26 mouse cellular contexts compared by ENCODE assay signal in the genomic region with DNA sequence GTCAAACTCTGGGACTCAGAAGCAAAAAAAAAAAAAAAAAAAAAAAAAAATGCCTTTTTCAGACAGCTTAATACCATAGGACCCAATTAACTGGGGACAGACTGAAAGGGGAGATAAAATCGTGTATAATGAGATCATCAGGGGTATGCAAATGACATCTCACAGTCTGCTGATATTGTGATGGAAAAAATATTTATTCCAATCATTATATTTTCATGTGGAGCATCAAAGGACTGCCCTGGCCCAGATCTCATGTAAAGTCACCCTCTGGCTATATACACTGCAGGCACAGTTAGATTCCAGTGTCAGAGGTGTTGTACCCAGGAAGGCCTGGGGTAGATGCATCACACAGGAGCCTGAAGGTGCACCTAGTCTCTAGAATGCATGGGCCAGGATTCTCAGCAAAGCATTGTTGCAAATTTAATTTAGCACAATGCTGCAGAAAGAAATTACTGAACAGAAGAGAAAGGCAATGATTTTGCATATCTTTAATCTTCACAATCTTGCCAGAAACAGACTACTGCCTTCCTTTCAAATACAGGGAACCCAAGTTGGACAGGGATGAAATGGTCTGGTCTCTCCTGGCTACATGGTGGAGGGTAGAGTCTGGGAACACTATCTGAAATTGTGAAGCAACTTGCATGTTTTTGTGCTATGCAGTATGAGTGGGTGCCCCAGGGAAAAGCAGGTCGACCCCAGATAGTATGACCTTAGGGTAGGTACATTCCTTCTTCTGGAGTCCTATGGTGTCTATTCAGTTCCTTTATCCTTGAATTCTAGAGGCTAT.
A peak's percentile ranks its signal among the peaks of the same experiment; 100 is the strongest.
DNase-seq lines count a peak whose midpoint lies in the region; ATAC-seq and TF ChIP-seq lines count a peak whose summit lies in the region.
"Had no signal": no experiment of that assay in that cellular context is flagged by ENCODE, and none has a peak within 500 bp of the region (broad histone marks: within the 10 kb centered on the region; RNA-seq: fewer than 3 reads in every experiment).

No protein-coding gene starts in this region.

- no peaks in the 10 kb centered on the region for H3K9me3 ChIP-seq in hindbrain, embryonic 15.5 days
- H3K9me3 ChIP-seq in hindbrain, postnatal 0 days (ENCODE audit: low read length): no peaks in the 10 kb centered on the region
- H3K9me3 ChIP-seq in forebrain, embryonic 13.5 days (replicated peaks): no peaks in the 10 kb centered on the region
- H3K9me3 ChIP-seq in forebrain, postnatal 0 days (ENCODE audit: low read length): no peaks in the 10 kb centered on the region
- no peaks in the 10 kb centered on the region for H3K9me3 ChIP-seq in midbrain, postnatal 0 days (ENCODE audit: low read length)
- H3K9me3 ChIP-seq: embryonic facial prominence, embryonic 13.5 days; heart, embryonic 12.5 days; limb, embryonic 13.5 days; liver, embryonic 12.5 days had no signal

- H3K4me2 ChIP-seq in hindbrain, embryonic 15.5 days: no peak overlapping the region
- H3K4me2 ChIP-seq in hindbrain, postnatal 0 days (ENCODE audit: low read depth, low read length): no peak overlapping the region
- H3K4me2 ChIP-seq in forebrain, embryonic 13.5 days: no peak overlapping the region
- H3K4me2 ChIP-seq in forebrain, postnatal 0 days (ENCODE audit: low read depth): no peak overlapping the region
- H3K4me2 ChIP-seq in midbrain, postnatal 0 days (ENCODE audit: low read depth, low read length, poor library complexity, severe bottlenecking): no peak overlapping the region
- H3K4me2 ChIP-seq: embryonic facial prominence, embryonic 13.5 days; heart, embryonic 12.5 days; limb, embryonic 13.5 days; liver, embryonic 12.5 days had no signal

- no peak for DNase-seq in hindbrain, postnatal 0 days (ENCODE audit: low spot score)
- DNase-seq in forebrain, postnatal 0 days: peak; percentile 4
- no peak for DNase-seq in midbrain, postnatal 0 days (ENCODE audit: low spot score)
- no peak for DNase-seq in adrenal gland, postnatal 14 days
- DNase-seq in urinary bladder, postnatal 14 days (ENCODE audit: low spot score): no peak
- DNase-seq: adrenal gland, adult 2 months; B cell, adult 2 months; gastrocnemius, postnatal 10 days; heart, adult 18-20 months; heart, postnatal 10 days; kidney, adult 18-20 months; kidney, postnatal 4 days; layer of hippocampus, adult 9-11 months; lung, adult 18-20 months; lung, postnatal 10 days; right cerebral cortex, postnatal 14 days; spleen, adult 18-20 months had no signal

- no peak overlapping the region for H3K27ac ChIP-seq in hindbrain, embryonic 15.5 days (replicated peaks)
- H3K27ac ChIP-seq in hindbrain, postnatal 0 days: no peak overlapping the region
- H3K27ac ChIP-seq in forebrain, embryonic 13.5 days: peak overlapping the region; percentile 48; the same call in 1 of the 2 replicates
- no peak overlapping the region for H3K27ac ChIP-seq in forebrain, postnatal 0 days (ENCODE audit: low read depth, low read length)
- no peak overlapping the region for H3K27ac ChIP-seq in midbrain, postnatal 0 days (ENCODE audit: low read depth, low read length)
- H3K27ac ChIP-seq: embryonic facial prominence, embryonic 13.5 days; limb, embryonic 13.5 days; liver, embryonic 12.5 days had no signal

- H3K27me3 ChIP-seq in hindbrain, embryonic 15.5 days: no peaks in the 10 kb centered on the region
- no peaks in the 10 kb centered on the region for H3K27me3 ChIP-seq in hindbrain, postnatal 0 days (ENCODE audit: insufficient read depth, low read length)
- no peaks in the 10 kb centered on the region for H3K27me3 ChIP-seq in forebrain, embryonic 13.5 days
- no peaks in the 10 kb centered on the region for H3K27me3 ChIP-seq in forebrain, postnatal 0 days (ENCODE audit: insufficient read depth, low read length)
- H3K27me3 ChIP-seq in midbrain, postnatal 0 days (ENCODE audit: insufficient read depth, low read length): no peaks in the 10 kb centered on the region
- H3K27me3 ChIP-seq: CH12.LX; embryonic facial prominence, embryonic 13.5 days; heart, embryonic 12.5 days; limb, embryonic 13.5 days; liver, embryonic 12.5 days; Patski had no signal

- 0 out of 2 replicates have a peak, but pooled peaks have one; percentile 23 for ATAC-seq in hindbrain, embryonic 15.5 days (ENCODE audit: low FRiP score, low read depth)
- no peak for ATAC-seq in hindbrain, postnatal 0 days
- peak; percentile 70 for ATAC-seq in forebrain, embryonic 13.5 days
- ATAC-seq in forebrain, postnatal 0 days: peak; percentile 48; the same call in 1 of the 2 replicates
- ATAC-seq in midbrain, postnatal 0 days (ENCODE audit: low FRiP score): peak; percentile 56; the same call in 1 of the 2 replicates
- ATAC-seq: liver, embryonic 12.5 days; Patski had no signal

- 61% methylated on average over 2 of the region's 2 CpGs for WGBS in hindbrain, embryonic 15.5 days
- 64% methylated on average over 2 of the region's 2 CpGs for WGBS in hindbrain, postnatal 0 days
- WGBS in forebrain, embryonic 13.5 days: 65% methylated on average over 2 of the region's 2 CpGs
- WGBS in forebrain, postnatal 0 days: 59% methylated on average over 2 of the region's 2 CpGs
- 53% methylated on average over 2 of the region's 2 CpGs for WGBS in midbrain, postnatal 0 days

- H3K36me3 ChIP-seq in hindbrain, embryonic 15.5 days: no peaks in the 10 kb centered on the region
- H3K36me3 ChIP-seq in hindbrain, postnatal 0 days (ENCODE audit: insufficient read depth, low read length): no peaks in the 10 kb centered on the region
- H3K36me3 ChIP-seq in forebrain, embryonic 13.5 days (ENCODE audit: poor library complexity, severe bottlenecking): no peaks in the 10 kb centered on the region
- H3K36me3 ChIP-seq in forebrain, postnatal 0 days (ENCODE audit: insufficient read depth): no peaks in the 10 kb centered on the region
- H3K36me3 ChIP-seq in midbrain, postnatal 0 days (ENCODE audit: insufficient read depth, low read length): no peaks in the 10 kb centered on the region
- H3K36me3 ChIP-seq: embryonic facial prominence, embryonic 13.5 days; G1E; heart, embryonic 12.5 days; limb, embryonic 13.5 days; liver, embryonic 12.5 days had no signal

- no peaks in the 10 kb centered on the region for H3K4me1 ChIP-seq in hindbrain, embryonic 15.5 days (replicated peaks)
- H3K4me1 ChIP-seq in hindbrain, postnatal 0 days (ENCODE audit: insufficient read depth, low read length): 0 out of 2 replicates have a peak, but pooled peaks cover 3% of the 10 kb centered on the region
- peaks cover 22% of the 10 kb centered on the region for H3K4me1 ChIP-seq in forebrain, embryonic 13.5 days
- no peaks in the 10 kb centered on the region for H3K4me1 ChIP-seq in forebrain, postnatal 0 days (ENCODE audit: insufficient read depth)
- no peaks in the 10 kb centered on the region for H3K4me1 ChIP-seq in midbrain, postnatal 0 days (ENCODE audit: insufficient read depth, low read length)
- H3K4me1 ChIP-seq: embryonic facial prominence, embryonic 13.5 days; heart, embryonic 12.5 days; limb, embryonic 13.5 days; liver, embryonic 12.5 days had no signal

- no peak for TF ChIP-seq CTCF in hindbrain, postnatal 0 days (IDR thresholded peaks at IDR 0.05; ENCODE audit: low read depth)
- TF ChIP-seq CTCF in forebrain, postnatal 0 days (IDR thresholded peaks at IDR 0.05; ENCODE audit: low read depth): no peak
- no peak for TF ChIP-seq CTCF in midbrain, postnatal 0 days (IDR thresholded peaks at IDR 0.05)

- no peak overlapping the region for H3K4me3 ChIP-seq in hindbrain, embryonic 15.5 days
- H3K4me3 ChIP-seq in hindbrain, postnatal 0 days (ENCODE audit: low read length): no peak overlapping the region
- no peak overlapping the region for H3K4me3 ChIP-seq in forebrain, embryonic 13.5 days
- no peak overlapping the region for H3K4me3 ChIP-seq in forebrain, postnatal 0 days (ENCODE audit: low read depth, low read length)
- H3K4me3 ChIP-seq in midbrain, postnatal 0 days (ENCODE audit: low read depth, low read length): no peak overlapping the region
- H3K4me3 ChIP-seq: embryonic facial prominence, embryonic 13.5 days; heart, embryonic 12.5 days; limb, embryonic 13.5 days; liver, embryonic 12.5 days had no signal

- no peak overlapping the region for H3K9ac ChIP-seq in hindbrain, embryonic 15.5 days
- H3K9ac ChIP-seq in hindbrain, postnatal 0 days (replicated peaks; ENCODE audit: low read length): no peak overlapping the region
- H3K9ac ChIP-seq in forebrain, embryonic 13.5 days: no peak overlapping the region
- H3K9ac ChIP-seq in forebrain, postnatal 0 days: no peak overlapping the region
- H3K9ac ChIP-seq in midbrain, postnatal 0 days (replicated peaks; ENCODE audit: low read length, poor library complexity, severe bottlenecking): no peak overlapping the region
- H3K9ac ChIP-seq: embryonic facial prominence, embryonic 13.5 days; heart, embryonic 12.5 days; limb, embryonic 13.5 days; liver, embryonic 12.5 days had no signal
